Mouse (Mus musculus) brain, embryonic 14.5 days (tissue): Measurements from ENCODE around the gene Tef. TPM values are rescaled to one million over a fixed set of nuclear protein-coding genes. Genes with fewer than 3 reads are reported as not detected.

Experiments
- DNase-seq: peaks from one replicate; pipeline ENCODE4 v3.0.0-alpha.2; 2011; ENCODE audit warnings: low read depth
- CTCF ChIP-seq: fragments of 200-500 bp; IDR thresholded peaks from 2 replicates; pipeline ENCODE4 v1.5.1; 2012; ENCODE audit warnings: inconsistent platforms, mild to moderate bottlenecking, moderate library complexity, borderline replicate concordance; ENCODE audit not compliant: insufficient read depth, insufficient read length; ENCODE audit errors: extremely low read depth
- POLR2A ChIP-seq: fragments of 200-500 bp; IDR thresholded peaks from 2 replicates; pipeline ENCODE4 v1.6.1; 2012; ENCODE audit warnings: mild to moderate bottlenecking, inconsistent platforms, borderline replicate concordance; ENCODE audit not compliant: poor library complexity, insufficient read depth, insufficient read length, severe bottlenecking; ENCODE audit errors: extremely low read depth
- polyA plus RNA-seq: library from polyadenylated mRNA; depleted of rRNA; stranded (reverse); fragments of >200 nt; gene quantifications from 2 replicates; pipeline ENCODE4 v1.2.3, GENCODE M21; 2012

Gene Tef
- polyA plus RNA-seq, 1 experiment, result 38.0 TPM

GRCm38 (mm10) chr15:81835007-81835880, 33.0 kb downstream of the Tef start:
- TF ChIP-seq POLR2A (no peak), CTCF (no peak)
- DNase-seq, result no peak

GRCm38 (mm10) chr15:81836124-81836821, 34.1 kb downstream of the Tef start:
- DNase-seq, result peak; percentile 82
- TF ChIP-seq POLR2A (no peak), CTCF (no peak)

- TF ChIP-seq POLR2A, result no peak
- DNase-seq, result no peak
These were observed 35.0 kb downstream of the Tef start for GRCm38 (mm10) chr15:81836966-81837920.

GRCm38 (mm10) chr15:81838554-81839235, 36.5 kb downstream of the Tef start:
- peak; percentile 27 for DNase-seq
- TF ChIP-seq CTCF, result no peak

- peak; percentile 85 for DNase-seq
- TF ChIP-seq CTCF (no peak), POLR2A (no peak)
These were observed 37.4 kb downstream of the Tef start for GRCm38 (mm10) chr15:81839634-81840033.

GRCm38 (mm10) chr15:81840306-81840705, 38.1 kb downstream of the Tef start:
- TF ChIP-seq POLR2A, result no peak
- no peak for TF ChIP-seq CTCF
- no peak for DNase-seq

GRCm38 (mm10) chr15:81842275-81842674, 40.1 kb downstream of the Tef start:
- no peak for DNase-seq
- no peak for TF ChIP-seq CTCF
- TF ChIP-seq POLR2A, result no peak

GRCm38 (mm10) chr15:81845033-81845625, 42.9 kb downstream of the Tef start:
- DNase-seq, result no peak
- TF ChIP-seq POLR2A (no peak), CTCF (no peak)

- no peak for DNase-seq
- TF ChIP-seq CTCF, result no peak
- TF ChIP-seq POLR2A, result no peak
These were observed 43.5 kb downstream of the Tef start for GRCm38 (mm10) chr15:81845724-81846123.

GRCm38 (mm10) chr15:81846755-81847154, 44.5 kb downstream of the Tef start:
- DNase-seq, result no peak
- TF ChIP-seq POLR2A (no peak), CTCF (no peak)

- no peak for DNase-seq
- TF ChIP-seq POLR2A (no peak), CTCF (no peak)
These were observed 44.9 kb downstream of the Tef start for GRCm38 (mm10) chr15:81847161-81847560.

GRCm38 (mm10) chr15:81847861-81848260, 45.6 kb downstream of the Tef start:
- no peak for TF ChIP-seq POLR2A
- DNase-seq, result no peak
